ENCODE assay signal across 25 mouse cellular contexts in genomic region chr7:55912118-55912517, GRCm38 (mm10). TPM values are rescaled to one million over a fixed set of nuclear protein-coding genes. Genes with fewer than 3 reads are reported as not detected.
DNase-seq lines count a peak whose midpoint lies in the region; ATAC-seq and TF ChIP-seq lines count a peak whose summit lies in the region.
"Had no signal": no experiment of that assay in that cellular context is flagged by ENCODE, and none has a peak within 500 bp of the region (broad histone marks: within the 10 kb centered on the region; RNA-seq: fewer than 3 reads in every experiment).

No protein-coding gene starts in this region.

- no peaks in the 10 kb centered on the region for H3K4me1 ChIP-seq in kidney, postnatal 0 days (replicated peaks; ENCODE audit: insufficient read depth, low read length)
- H3K4me1 ChIP-seq in intestine, embryonic 15.5 days (replicated peaks): no peaks in the 10 kb centered on the region
- H3K4me1 ChIP-seq in forebrain, embryonic 12.5 days: no peaks in the 10 kb centered on the region
- H3K4me1 ChIP-seq: forebrain, embryonic 10.5 days; heart, embryonic 10.5 days; hindbrain, embryonic 12.5 days; hindbrain, embryonic 15.5 days had no signal

- H3K9ac ChIP-seq in kidney, postnatal 0 days (ENCODE audit: low read depth, low read length): no peak overlapping the region
- no peak overlapping the region for H3K9ac ChIP-seq in intestine, embryonic 15.5 days
- no peak overlapping the region for H3K9ac ChIP-seq in forebrain, embryonic 12.5 days
- H3K9ac ChIP-seq: forebrain, postnatal 0 days; hindbrain, embryonic 12.5 days; hindbrain, embryonic 15.5 days had no signal

- H3K36me3 ChIP-seq in kidney, postnatal 0 days (ENCODE audit: insufficient read depth, low read length): peaks cover 49% of the 10 kb centered on the region
- H3K36me3 ChIP-seq in intestine, embryonic 15.5 days: peaks cover 31% of the 10 kb centered on the region
- peaks cover 49% of the 10 kb centered on the region; the same call in 1 of the 2 replicates for H3K36me3 ChIP-seq in macrophage (ENCODE audit: inconsistent target)
- peaks cover 82% of the 10 kb centered on the region for H3K36me3 ChIP-seq in forebrain, embryonic 12.5 days (replicated peaks)

- no peaks in the 10 kb centered on the region for H3K27me3 ChIP-seq in kidney, postnatal 0 days (ENCODE audit: insufficient read depth, low read length)
- H3K27me3 ChIP-seq in intestine, embryonic 15.5 days (replicated peaks): no peaks in the 10 kb centered on the region
- H3K27me3 ChIP-seq in forebrain, embryonic 12.5 days: no peaks in the 10 kb centered on the region
- H3K27me3 ChIP-seq: CH12.LX; hindbrain, embryonic 12.5 days; hindbrain, embryonic 15.5 days; Patski had no signal

- intact Hi-C loops in left cerebral cortex, postnatal 4 days (cut with DNase I): loop anchor here (10.0 kb wide), 1 partner anchor 293 kb away; no protein-coding TSS in a partner anchor

- peaks cover 6% of the 10 kb centered on the region; the same call in 1 of the 2 replicates for H3K79me2 ChIP-seq in macrophage (ENCODE audit: inconsistent target)

- TF ChIP-seq CTCF in kidney, postnatal 0 days (IDR thresholded peaks at IDR 0.05; ENCODE audit: low read depth): no peak

- 0 out of 2 replicates have a peak overlapping the region, but pooled peaks have one; percentile 43 for H3K27ac ChIP-seq in kidney, postnatal 0 days
- H3K27ac ChIP-seq in intestine, embryonic 15.5 days: peak overlapping the region; percentile 6; the same call in 1 of the 2 replicates
- peak overlapping the region; percentile 88 for H3K27ac ChIP-seq in macrophage
- H3K27ac ChIP-seq in forebrain, embryonic 12.5 days: no peak overlapping the region
- H3K27ac ChIP-seq: forebrain, embryonic 10.5 days; heart, adult 2 months; heart, embryonic 10.5 days; hindbrain, embryonic 12.5 days; hindbrain, embryonic 15.5 days had no signal

- ATAC-seq in kidney, postnatal 0 days (replicated peaks; ENCODE audit: low FRiP score, low read depth): no peak
- peak; percentile 57 for ATAC-seq in intestine, embryonic 15.5 days
- no peak for ATAC-seq in forebrain, embryonic 12.5 days (ENCODE audit: low FRiP score)
- ATAC-seq: forebrain, embryonic 14.5 days; Patski had no signal

- DNase-seq in kidney, postnatal 0 days (ENCODE audit: low spot score): no peak
- DNase-seq in kidney, postnatal 36 days: no peak
- no peak for DNase-seq in frontal cortex, postnatal 36 days (ENCODE audit: low spot score in 2 of 2)
- no peak for DNase-seq in left cerebral cortex, postnatal 4 days
- DNase-seq: adrenal gland, postnatal 10 days; B cell, adult 2 months; cerebellum, adult 11-12 months; cerebellum, adult 8-10 months; cerebellum, postnatal 10 days; cerebellum, postnatal 36 days; forebrain, postnatal 0 days; gastrocnemius, postnatal 10 days; gastrocnemius, postnatal 36 days had no signal

- no peaks in the 10 kb centered on the region for H3K9me3 ChIP-seq in kidney, postnatal 0 days (replicated peaks; ENCODE audit: low read length)
- no peaks in the 10 kb centered on the region for H3K9me3 ChIP-seq in intestine, embryonic 15.5 days
- H3K9me3 ChIP-seq in forebrain, embryonic 12.5 days: no peaks in the 10 kb centered on the region
- H3K9me3 ChIP-seq: forebrain, embryonic 10.5 days; G1E; heart, embryonic 10.5 days; hindbrain, embryonic 12.5 days; hindbrain, embryonic 15.5 days had no signal

- 95% methylated on average over 5 of the region's 5 CpGs for WGBS in kidney, postnatal 0 days
- WGBS in intestine, embryonic 15.5 days: 92% methylated on average over 5 of the region's 5 CpGs
- WGBS in macrophage (ENCODE audit: missing documents): 98% methylated on average over 5 of the region's 5 CpGs
- 96% methylated on average over 5 of the region's 5 CpGs for WGBS in forebrain, embryonic 12.5 days

- H3K4me2 ChIP-seq in kidney, postnatal 0 days (ENCODE audit: low read length): no peak overlapping the region
- H3K4me2 ChIP-seq in intestine, embryonic 15.5 days (replicated peaks): no peak overlapping the region
- no peak overlapping the region for H3K4me2 ChIP-seq in forebrain, embryonic 12.5 days
- H3K4me2 ChIP-seq: hindbrain, embryonic 12.5 days; hindbrain, embryonic 15.5 days had no signal

- H3K4me3 ChIP-seq in kidney, postnatal 0 days (replicated peaks; ENCODE audit: low read depth, low read length): no peak overlapping the region
- no peak overlapping the region for H3K4me3 ChIP-seq in intestine, embryonic 15.5 days (replicated peaks)
- H3K4me3 ChIP-seq in macrophage (ENCODE audit: inconsistent target): no peak overlapping the region
- no peak overlapping the region for H3K4me3 ChIP-seq in forebrain, embryonic 12.5 days (replicated peaks)
- H3K4me3 ChIP-seq: forebrain, embryonic 10.5 days; heart, adult 2 months; heart, embryonic 10.5 days; hindbrain, embryonic 12.5 days; hindbrain, embryonic 15.5 days had no signal

RNA-seq across cellular contexts. Expression of gene Nipa2, which starts 50.2 kb away (rescaled TPM):
- 41.6 and 43.4 TPM in 2 replicates for polyA plus RNA-seq in kidney, postnatal 0 days (2015; fragmentation: Nextera tagmentation; extraction: Ambion mirVana)
- 56.6 and 63.9 TPM in 2 replicates for polyA plus RNA-seq in intestine, embryonic 15.5 days (2015; fragmentation: Nextera tagmentation; extraction: Ambion mirVana)
- total RNA-seq in macrophage (2018; cell fraction: chromatin; rRNA removed): 100 to 1,000 TPM in 18 of 26 experiments, 10 to 100 TPM in 8; 34.9 to 251 (median 128) TPM
- total RNA-seq in macrophage (2018; cell fraction: cytosol; rRNA removed): 10 to 100 TPM; 47.4 to 89.8 (median 63.9) TPM
- total RNA-seq in macrophage (2018; cell fraction: nucleus; rRNA removed): 100 to 1,000 TPM in 16 of 26 experiments, 10 to 100 TPM in 10; 40.4 to 190 (median 110) TPM
- polyA plus RNA-seq in macrophage (2018): 46.8 to 70.3 TPM (median 57.8 TPM) in 3 replicates
- 47.8 and 48.8 TPM in 2 replicates for polyA plus RNA-seq in forebrain, embryonic 12.5 days (2016; fragmentation: Nextera tagmentation; extraction: Ambion mirVana)
- total RNA-seq in left cerebral cortex, postnatal 4 days (2021): 10 to 100 TPM; 43.1 to 52.5 TPM
